Mouse (Mus musculus): ENCODE measurements at regions not wholly inside any gene's neighbourhood (a gene's known extent, or its start where the extent isn't known, plus 50 kb on each side); places are given as distances from the start of the nearest gene placed in this dataset.

DNA sequence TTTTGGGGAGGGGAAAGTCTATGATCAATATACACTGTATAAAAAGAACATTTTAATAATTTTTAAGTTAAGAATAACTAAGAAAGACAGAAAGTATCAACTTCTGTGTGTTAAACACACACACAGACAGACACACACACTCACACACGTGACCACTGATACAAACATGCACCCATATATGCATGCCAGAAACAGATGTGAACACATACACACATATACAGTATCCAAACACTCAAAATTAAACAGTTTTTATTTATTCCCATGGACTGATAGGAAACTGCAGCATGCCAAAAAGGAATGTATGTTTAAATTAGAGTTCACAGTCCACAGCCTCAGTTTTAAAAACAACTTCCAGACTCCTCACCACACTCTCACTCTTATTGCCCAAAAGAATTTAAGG lies 203.4 kb upstream of the Tbl1x start:
- no peak overlapping the region for H3K27ac ChIP-seq (ENCODE audit: control insufficient read depth, insufficient read depth, low read length)
- WGBS: 90% methylated on average over 1 of the region's 1 CpGs
- no peak overlapping the region for H3K4me3 ChIP-seq (ENCODE audit: control insufficient read depth, insufficient read depth, low read length)
- no peak for TF ChIP-seq POLR2A (IDR thresholded peaks at IDR 0.05; ENCODE audit: control insufficient read depth, extremely low read depth, insufficient read depth, low read length, poor library complexity)
- TF ChIP-seq CTCF (IDR thresholded peaks at IDR 0.05; ENCODE audit: borderline replicate concordance, control insufficient read depth, extremely low read depth, insufficient read depth, low read length, poor library complexity): no peak
- no peaks in the 10 kb centered on the region for H3K27me3 ChIP-seq (ENCODE audit: control insufficient read depth, insufficient read depth, low read length)
- no peak for DNase-seq
- no peaks in the 10 kb centered on the region for H3K4me1 ChIP-seq (replicated peaks; ENCODE audit: control insufficient read depth, insufficient read depth, low read length)
- no peaks in the 10 kb centered on the region for H3K36me3 ChIP-seq (ENCODE audit: control insufficient read depth, insufficient read depth, low read length)

DNA sequence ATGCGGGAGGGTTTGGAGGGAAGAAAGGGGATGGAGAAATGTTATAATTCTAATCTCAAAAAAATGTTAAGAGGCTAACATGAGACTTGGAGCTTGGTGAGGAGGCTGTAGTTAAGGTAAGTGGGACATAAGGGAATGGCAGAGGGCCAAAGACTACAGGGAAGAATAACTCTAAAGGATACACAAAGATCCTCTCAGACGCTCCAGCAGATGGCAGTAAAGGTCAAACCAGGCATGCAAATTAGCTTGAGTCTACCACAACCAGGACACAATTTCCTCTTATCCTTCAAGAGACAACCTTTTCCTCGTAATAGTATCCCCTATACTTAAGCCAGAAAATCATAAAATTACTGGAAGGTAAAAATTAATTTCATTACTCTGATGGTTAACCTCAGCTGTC lies 196.4 kb upstream of the Tbl1x start:
- H3K4me3 ChIP-seq (ENCODE audit: control insufficient read depth, insufficient read depth, low read length): no peak overlapping the region
- no peaks in the 10 kb centered on the region for H3K36me3 ChIP-seq (ENCODE audit: control insufficient read depth, insufficient read depth, low read length)
- TF ChIP-seq POLR2A (IDR thresholded peaks at IDR 0.05; ENCODE audit: control insufficient read depth, extremely low read depth, insufficient read depth, low read length, poor library complexity): no peak
- no peak for TF ChIP-seq CTCF (IDR thresholded peaks at IDR 0.05; ENCODE audit: borderline replicate concordance, control insufficient read depth, extremely low read depth, insufficient read depth, low read length, poor library complexity)
- peak; percentile 11 for DNase-seq
- no peak overlapping the region for H3K27ac ChIP-seq (ENCODE audit: control insufficient read depth, insufficient read depth, low read length)
- WGBS: 60% methylated on average over 3 of the region's 3 CpGs
- H3K27me3 ChIP-seq (ENCODE audit: control insufficient read depth, insufficient read depth, low read length): no peaks in the 10 kb centered on the region
- H3K4me1 ChIP-seq (replicated peaks; ENCODE audit: control insufficient read depth, insufficient read depth, low read length): no peaks in the 10 kb centered on the region

DNA sequence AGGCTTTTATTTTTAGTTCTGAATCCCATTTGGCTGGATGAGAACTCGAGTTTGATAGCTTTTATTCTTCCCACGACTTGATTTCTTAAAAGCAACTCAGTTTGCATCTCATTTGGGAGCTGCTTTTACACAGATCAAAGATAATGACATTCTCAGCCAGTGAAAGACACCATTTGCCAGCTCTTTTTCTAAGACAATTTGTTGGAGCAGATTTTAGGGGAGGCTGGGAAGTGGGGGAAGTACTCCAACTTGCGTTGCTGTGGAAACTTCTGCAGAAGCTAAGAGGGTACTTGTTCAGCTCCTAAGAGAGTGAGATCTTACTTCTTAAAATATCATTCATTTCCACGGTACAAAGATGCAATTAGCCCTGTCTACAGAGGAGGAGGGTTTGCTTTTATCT lies 187.2 kb upstream of the Tbl1x start:
- DNase-seq: no peak
- Histone ChIP-seq H3K27me3 (ENCODE audit: control insufficient read depth, insufficient read depth, low read length) (no peaks in the 10 kb centered on the region), H3K27ac (ENCODE audit: control insufficient read depth, insufficient read depth, low read length) (no peak overlapping the region), H3K4me3 (ENCODE audit: control insufficient read depth, insufficient read depth, low read length) (no peak overlapping the region), H3K36me3 (ENCODE audit: control insufficient read depth, insufficient read depth, low read length) (no peaks in the 10 kb centered on the region), H3K4me1 (replicated peaks; ENCODE audit: control insufficient read depth, insufficient read depth, low read length) (no peaks in the 10 kb centered on the region)
- WGBS: 61% methylated on average over 4 of the region's 4 CpGs
- TF ChIP-seq POLR2A (IDR thresholded peaks at IDR 0.05; ENCODE audit: control insufficient read depth, extremely low read depth, insufficient read depth, low read length, poor library complexity): no peak
- no peak for TF ChIP-seq CTCF (IDR thresholded peaks at IDR 0.05; ENCODE audit: borderline replicate concordance, control insufficient read depth, extremely low read depth, insufficient read depth, low read length, poor library complexity)

DNA sequence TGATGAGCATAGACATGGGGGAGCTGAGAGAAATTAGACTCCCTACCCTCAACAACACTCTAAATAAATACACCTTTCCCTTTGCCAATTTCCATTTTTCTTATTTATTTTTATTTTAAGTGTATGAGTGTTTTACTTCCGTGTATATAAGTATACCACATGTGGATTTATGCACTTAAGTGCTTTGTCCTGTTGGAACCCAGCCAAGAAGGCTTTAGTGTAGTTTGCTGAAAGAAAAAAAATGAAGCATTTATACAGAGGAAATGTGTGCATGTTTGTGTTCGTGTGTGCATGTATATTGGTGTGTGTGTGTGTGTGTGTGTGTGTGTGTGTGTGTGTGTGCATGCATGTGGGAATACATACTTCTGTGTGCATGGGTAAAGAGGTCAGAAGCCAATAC lies 157.6 kb upstream of the Tbl1x start:
- 26% methylated on average over 2 of the region's 2 CpGs for WGBS
- no peaks in the 10 kb centered on the region for H3K4me1 ChIP-seq (replicated peaks; ENCODE audit: control insufficient read depth, insufficient read depth, low read length)
- H3K27me3 ChIP-seq (ENCODE audit: control insufficient read depth, insufficient read depth, low read length): no peaks in the 10 kb centered on the region
- H3K36me3 ChIP-seq (ENCODE audit: control insufficient read depth, insufficient read depth, low read length): no peaks in the 10 kb centered on the region
- no peak overlapping the region for H3K27ac ChIP-seq (ENCODE audit: control insufficient read depth, insufficient read depth, low read length)
- H3K4me3 ChIP-seq (ENCODE audit: control insufficient read depth, insufficient read depth, low read length): no peak overlapping the region
- TF ChIP-seq CTCF (IDR thresholded peaks at IDR 0.05; ENCODE audit: borderline replicate concordance, control insufficient read depth, extremely low read depth, insufficient read depth, low read length, poor library complexity) (no peak), POLR2A (IDR thresholded peaks at IDR 0.05; ENCODE audit: control insufficient read depth, extremely low read depth, insufficient read depth, low read length, poor library complexity) (no peak)
- no peak for DNase-seq

DNA sequence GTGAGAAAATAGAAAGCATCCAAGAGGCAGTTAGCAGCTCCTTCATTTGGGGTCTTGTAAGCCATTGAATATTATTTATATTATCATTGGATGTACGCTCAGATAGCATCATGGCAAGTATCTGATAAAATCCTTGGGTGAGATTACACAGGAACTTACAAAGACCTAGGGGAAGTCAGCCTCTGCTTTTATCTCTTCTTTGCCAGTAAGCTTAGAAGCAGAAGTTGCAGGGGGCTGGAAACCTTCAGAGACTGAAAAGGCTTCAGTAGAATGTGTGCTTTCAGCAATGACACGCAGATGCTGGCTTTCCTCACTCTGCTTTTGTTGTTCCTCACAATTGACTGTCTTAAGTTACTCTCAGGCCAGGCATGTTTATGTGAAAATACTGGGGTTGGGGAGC lies 150.3 kb upstream of the Tbl1x start:
- no peak for DNase-seq
- Histone ChIP-seq H3K27me3 (ENCODE audit: control insufficient read depth, insufficient read depth, low read length) (no peaks in the 10 kb centered on the region), H3K4me3 (ENCODE audit: control insufficient read depth, insufficient read depth, low read length) (no peak overlapping the region), H3K36me3 (ENCODE audit: control insufficient read depth, insufficient read depth, low read length) (no peaks in the 10 kb centered on the region), H3K4me1 (replicated peaks; ENCODE audit: control insufficient read depth, insufficient read depth, low read length) (no peaks in the 10 kb centered on the region), H3K27ac (ENCODE audit: control insufficient read depth, insufficient read depth, low read length) (no peak overlapping the region)
- 40% methylated on average over 2 of the region's 2 CpGs for WGBS
- TF ChIP-seq CTCF (IDR thresholded peaks at IDR 0.05; ENCODE audit: borderline replicate concordance, control insufficient read depth, extremely low read depth, insufficient read depth, low read length, poor library complexity) (no peak), POLR2A (IDR thresholded peaks at IDR 0.05; ENCODE audit: control insufficient read depth, extremely low read depth, insufficient read depth, low read length, poor library complexity) (no peak)

DNA sequence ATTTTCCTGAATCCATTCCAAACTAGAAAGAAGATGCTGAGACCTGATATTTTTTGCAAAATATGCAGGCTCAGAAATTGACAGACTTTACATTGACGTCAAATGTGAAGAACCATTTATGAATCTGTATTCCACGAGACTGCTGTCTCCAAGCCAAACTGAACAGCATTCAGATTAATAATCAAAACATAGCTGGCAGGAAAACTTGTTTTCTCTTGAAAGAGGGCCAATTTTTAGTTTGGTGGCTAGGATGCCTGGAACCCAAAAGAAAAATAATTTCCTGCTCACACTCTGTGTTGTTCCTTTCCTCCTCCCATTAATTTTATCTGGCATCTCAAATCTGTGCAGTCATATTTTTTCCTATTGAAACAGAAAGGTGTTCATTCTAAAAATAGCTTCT lies 149.7 kb upstream of the Tbl1x start:
- Histone ChIP-seq H3K36me3 (ENCODE audit: control insufficient read depth, insufficient read depth, low read length) (no peaks in the 10 kb centered on the region), H3K4me3 (ENCODE audit: control insufficient read depth, insufficient read depth, low read length) (no peak overlapping the region), H3K27ac (ENCODE audit: control insufficient read depth, insufficient read depth, low read length) (no peak overlapping the region), H3K4me1 (replicated peaks; ENCODE audit: control insufficient read depth, insufficient read depth, low read length) (no peaks in the 10 kb centered on the region), H3K27me3 (ENCODE audit: control insufficient read depth, insufficient read depth, low read length) (no peaks in the 10 kb centered on the region)
- 89% methylated on average over 2 of the region's 2 CpGs for WGBS
- DNase-seq: no peak
- TF ChIP-seq POLR2A (IDR thresholded peaks at IDR 0.05; ENCODE audit: control insufficient read depth, extremely low read depth, insufficient read depth, low read length, poor library complexity): no peak
- TF ChIP-seq CTCF (IDR thresholded peaks at IDR 0.05; ENCODE audit: borderline replicate concordance, control insufficient read depth, extremely low read depth, insufficient read depth, low read length, poor library complexity): no peak

DNA sequence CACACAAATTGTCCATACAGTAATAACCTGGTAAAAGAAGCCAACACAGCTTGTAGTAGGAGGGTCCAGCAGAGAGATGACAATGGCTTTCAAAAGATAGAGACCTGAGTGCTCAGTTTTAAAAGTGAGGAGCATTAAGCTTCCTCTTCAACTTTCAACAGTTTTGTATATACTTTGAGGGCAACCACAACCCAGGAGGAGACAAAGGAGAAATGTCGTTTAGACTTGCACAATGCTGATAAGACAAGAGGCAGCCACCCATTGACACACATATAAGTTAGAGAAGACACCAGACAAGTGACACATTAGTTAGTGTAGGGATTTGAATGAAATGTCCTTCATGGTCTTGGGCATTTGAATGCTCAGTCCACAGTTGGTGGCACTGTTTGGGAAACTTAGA lies 147.2 kb upstream of the Tbl1x start:
- 16% methylated on average over 1 of the region's 1 CpGs for WGBS
- Histone ChIP-seq H3K27me3 (ENCODE audit: control insufficient read depth, insufficient read depth, low read length) (no peaks in the 10 kb centered on the region), H3K4me3 (ENCODE audit: control insufficient read depth, insufficient read depth, low read length) (no peak overlapping the region), H3K36me3 (ENCODE audit: control insufficient read depth, insufficient read depth, low read length) (no peaks in the 10 kb centered on the region), H3K27ac (ENCODE audit: control insufficient read depth, insufficient read depth, low read length) (no peak overlapping the region), H3K4me1 (replicated peaks; ENCODE audit: control insufficient read depth, insufficient read depth, low read length) (no peaks in the 10 kb centered on the region)
- no peak for DNase-seq
- TF ChIP-seq POLR2A (IDR thresholded peaks at IDR 0.05; ENCODE audit: control insufficient read depth, extremely low read depth, insufficient read depth, low read length, poor library complexity) (no peak), CTCF (IDR thresholded peaks at IDR 0.05; ENCODE audit: borderline replicate concordance, control insufficient read depth, extremely low read depth, insufficient read depth, low read length, poor library complexity) (no peak)
